Mouse (Mus musculus) neural tube, embryonic 13.5 days (tissue): ENCODE measurements around the gene Hp. TPM values are rescaled to one million over a fixed set of nuclear protein-coding genes. Genes with fewer than 3 reads are reported as not detected.

ENCODE experiments used
- ATAC-seq: fragments of 200-750 bp; cut with Nextera tagmentation; 2 replicates; pipeline ENCODE4 v1.8.0; 2017; ENCODE audit warnings: low read depth, mild to moderate bottlenecking, moderate TSS enrichment, moderate library complexity
- H3K27ac ChIP-seq: fragments of 300-500 bp; sonication (generic); replicated peaks from 2 replicates; pipeline ENCODE4 v1.5.1; 2015; ENCODE audit warnings: moderate library complexity, mild to moderate bottlenecking, inconsistent platforms
- H3K27me3 ChIP-seq: fragments of 300-500 bp; sonication (generic); 2 replicates; pipeline ENCODE4 v1.6.1; 2015; ENCODE audit warnings: mild to moderate bottlenecking, inconsistent platforms
- H3K36me3 ChIP-seq: fragments of 300-500 bp; sonication (generic); 2 replicates; pipeline ENCODE4 v1.6.1; 2015; ENCODE audit warnings: mild to moderate bottlenecking, inconsistent platforms
- H3K4me1 ChIP-seq: fragments of 300-500 bp; sonication (generic); replicated peaks from 2 replicates; pipeline ENCODE4 v1.6.1; 2015; ENCODE audit warnings: inconsistent platforms
- H3K4me2 ChIP-seq: fragments of 300-500 bp; sonication (generic); 2 replicates; pipeline ENCODE4 v1.6.1; 2015; ENCODE audit warnings: inconsistent platforms, mild to moderate bottlenecking, moderate library complexity
- H3K4me3 ChIP-seq: fragments of 300-500 bp; sonication (generic); 2 replicates; pipeline ENCODE4 v1.5.1; 2015; ENCODE audit warnings: mild to moderate bottlenecking, inconsistent platforms
- H3K9ac ChIP-seq: fragments of 300-500 bp; sonication (generic); 2 replicates; pipeline ENCODE4 v1.6.1; 2015; ENCODE audit warnings: moderate library complexity, mild to moderate bottlenecking, inconsistent platforms
- H3K9me3 ChIP-seq: fragments of 300-500 bp; sonication (generic); 2 replicates; pipeline ENCODE4 v1.6.1; 2016; ENCODE audit warnings: inconsistent platforms
- WGBS: fragments of 180-500 bp; shearing (Covaris S2); methylation state at CpG from one replicate; pipeline ENCODE4 v1.1.7; 2015; 5-methylcytosine and 5-hydroxymethylcytosine counted together
- polyA plus RNA-seq: library from polyadenylated mRNA; unstranded; fragments of >200 nt; fragmentation: Nextera tagmentation; extraction: Ambion mirVana; gene quantifications from 2 replicates; pipeline ENCODE4 v1.2.1, GENCODE M21; 2015

The Hp gene
- polyA plus RNA-seq, 1 experiment from 2014 or later: 0.71 TPM

GRCm38 (mm10) chr8:109591367-109591766 lies 12.4 kb upstream of the Hp start:
- 87% methylated on average over 3 of the region's 3 CpGs for WGBS

GRCm38 (mm10) chr8:109590901-109591300 lies 11.9 kb upstream of the Hp start:
- H3K9ac ChIP-seq: no peak overlapping the region
- no peaks in the 10 kb centered on the region for H3K9me3 ChIP-seq
- H3K4me1 ChIP-seq: no peaks in the 10 kb centered on the region
- H3K4me2 ChIP-seq: no peak overlapping the region
- no peak for ATAC-seq
- H3K4me3 ChIP-seq: no peak overlapping the region
- WGBS: 89% methylated on average over 9 of the region's 9 CpGs
- no peak overlapping the region for H3K27ac ChIP-seq
- no peaks in the 10 kb centered on the region for H3K27me3 ChIP-seq
- peaks cover 41% of the 10 kb centered on the region for H3K36me3 ChIP-seq

More at GRCm38 (mm10) chr8:109591367-109591766, 12.4 kb upstream of the Hp start:
- H3K27me3 ChIP-seq: no peaks in the 10 kb centered on the region
- H3K4me1 ChIP-seq: no peaks in the 10 kb centered on the region
- no peak overlapping the region for H3K9ac ChIP-seq
- H3K27ac ChIP-seq: no peak overlapping the region
- no peak for ATAC-seq
- H3K36me3 ChIP-seq: peaks cover 41% of the 10 kb centered on the region
- no peak overlapping the region for H3K4me2 ChIP-seq
- no peaks in the 10 kb centered on the region for H3K9me3 ChIP-seq
- H3K4me3 ChIP-seq: no peak overlapping the region

GRCm38 (mm10) chr8:109586972-109587504 lies 8.1 kb upstream of the Hp start:
- Histone ChIP-seq H3K27me3 (no peaks in the 10 kb centered on the region), H3K4me2 (no peak overlapping the region), H3K9me3 (peaks cover 2% of the 10 kb centered on the region; the same call in 1 of the 2 replicates), H3K4me1 (no peaks in the 10 kb centered on the region), H3K36me3 (peaks cover 7% of the 10 kb centered on the region; the same call in 1 of the 2 replicates), H3K27ac (no peak overlapping the region), H3K9ac (no peak overlapping the region), H3K4me3 (no peak overlapping the region)
- 70% methylated on average over 7 of the region's 7 CpGs for WGBS
- no peak for ATAC-seq

- Histone ChIP-seq H3K4me2 (no peak overlapping the region), H3K27me3 (no peaks in the 10 kb centered on the region), H3K9me3 (peaks cover 2% of the 10 kb centered on the region; the same call in 1 of the 2 replicates), H3K4me3 (no peak overlapping the region), H3K27ac (no peak overlapping the region), H3K9ac (no peak overlapping the region), H3K36me3 (no peaks in the 10 kb centered on the region), H3K4me1 (no peaks in the 10 kb centered on the region)
- no peak for ATAC-seq
Measured at GRCm38 (mm10) chr8:109585652-109586051, 6.7 kb upstream of the Hp start.

- Histone ChIP-seq H3K4me2 (no peak overlapping the region), H3K4me1 (no peaks in the 10 kb centered on the region), H3K27me3 (no peaks in the 10 kb centered on the region), H3K36me3 (no peaks in the 10 kb centered on the region), H3K9ac (no peak overlapping the region), H3K27ac (no peak overlapping the region), H3K4me3 (no peak overlapping the region), H3K9me3 (peaks cover 2% of the 10 kb centered on the region; the same call in 1 of the 2 replicates)
- WGBS: 88% methylated on average over 3 of the region's 3 CpGs
- no peak for ATAC-seq
Measured at GRCm38 (mm10) chr8:109584830-109585229, 5.9 kb upstream of the Hp start.

- no peaks in the 10 kb centered on the region for H3K36me3 ChIP-seq
- no peaks in the 10 kb centered on the region for H3K27me3 ChIP-seq
- ATAC-seq: no peak
- 88% methylated on average over 4 of the region's 4 CpGs for WGBS
- H3K4me3 ChIP-seq: no peak overlapping the region
- H3K9ac ChIP-seq: no peak overlapping the region
- no peaks in the 10 kb centered on the region for H3K4me1 ChIP-seq
- no peak overlapping the region for H3K4me2 ChIP-seq
- H3K9me3 ChIP-seq: peaks cover 2% of the 10 kb centered on the region; the same call in 1 of the 2 replicates
- H3K27ac ChIP-seq: no peak overlapping the region
Measured at GRCm38 (mm10) chr8:109584293-109584692, 5.3 kb upstream of the Hp start.

GRCm38 (mm10) chr8:109576311-109576710 lies 2.7 kb downstream of the Hp start:
- no peak for ATAC-seq
- Histone ChIP-seq H3K4me3 (no peak overlapping the region), H3K9me3 (no peaks in the 10 kb centered on the region), H3K4me1 (no peaks in the 10 kb centered on the region), H3K36me3 (peaks cover 9% of the 10 kb centered on the region), H3K27ac (no peak overlapping the region), H3K9ac (no peak overlapping the region), H3K27me3 (no peaks in the 10 kb centered on the region), H3K4me2 (no peak overlapping the region)
- WGBS: 81% methylated on average over 4 of the region's 4 CpGs

- no peak for ATAC-seq
- Histone ChIP-seq H3K27ac (no peak overlapping the region), H3K4me1 (peaks cover 12% of the 10 kb centered on the region), H3K9ac (no peak overlapping the region), H3K36me3 (peaks cover 33% of the 10 kb centered on the region), H3K4me3 (no peak overlapping the region), H3K4me2 (no peak overlapping the region), H3K27me3 (no peaks in the 10 kb centered on the region), H3K9me3 (no peaks in the 10 kb centered on the region)
- 89% methylated on average over 12 of the region's 12 CpGs for WGBS
Measured at GRCm38 (mm10) chr8:109571139-109571538, 7.8 kb downstream of the Hp start.

GRCm38 (mm10) chr8:109565498-109566333 lies 13.3 kb downstream of the Hp start, which contains the start of the genes Dhx38 and Txnl4b:
Gene Dhx38 (minus strand): TSS chr8:109565861.
Gene Txnl4b (plus strand): TSS chr8:109565892.
- Histone ChIP-seq H3K36me3 (peaks cover 40% of the 10 kb centered on the region), H3K9ac (peak within 1 kb of the TSS; percentile 95), H3K9me3 (no peaks in the 10 kb centered on the region), H3K4me3 (peak within 1 kb of the TSS; percentile 94), H3K27me3 (no peaks in the 10 kb centered on the region), H3K27ac (peak within 1 kb of the TSS; percentile 91), H3K4me2 (peak within 1 kb of the TSS; percentile 86), H3K4me1 (peaks cover 30% of the 10 kb centered on the region)
- peak; percentile 100 for ATAC-seq
- under 1% methylated on average over 52 of the region's 52 CpGs for WGBS

- peaks cover 30% of the 10 kb centered on the region for H3K4me1 ChIP-seq
- ATAC-seq: no peak
- H3K36me3 ChIP-seq: peaks cover 40% of the 10 kb centered on the region
- peak overlapping the region; percentile 94 for H3K4me3 ChIP-seq
- no peaks in the 10 kb centered on the region for H3K9me3 ChIP-seq
- peak overlapping the region; percentile 86 for H3K4me2 ChIP-seq
- no peaks in the 10 kb centered on the region for H3K27me3 ChIP-seq
- WGBS: 6% methylated on average over 10 of the region's 10 CpGs
- peak overlapping the region; percentile 95 for H3K9ac ChIP-seq
- peak overlapping the region; percentile 91 for H3K27ac ChIP-seq
Measured at GRCm38 (mm10) chr8:109564766-109565165, 14.2 kb downstream of the Hp start.

GRCm38 (mm10) chr8:109563881-109564280 lies 15.1 kb downstream of the Hp start:
- Histone ChIP-seq H3K9ac (no peak overlapping the region), H3K36me3 (peaks cover 41% of the 10 kb centered on the region), H3K4me3 (0 out of 2 replicates have a peak overlapping the region, but pooled peaks have one; percentile 94), H3K27me3 (no peaks in the 10 kb centered on the region), H3K27ac (no peak overlapping the region), H3K4me1 (peaks cover 30% of the 10 kb centered on the region), H3K4me2 (peak overlapping the region; percentile 86), H3K9me3 (no peaks in the 10 kb centered on the region)
- WGBS: 77% methylated on average over 2 of the region's 2 CpGs
- ATAC-seq: no peak

GRCm38 (mm10) chr8:109551663-109552062 lies 27.3 kb downstream of the Hp start:
- no peak for ATAC-seq
- no peaks in the 10 kb centered on the region for H3K27me3 ChIP-seq
- no peak overlapping the region for H3K4me3 ChIP-seq
- H3K36me3 ChIP-seq: peaks cover 100% of the 10 kb centered on the region
- H3K4me1 ChIP-seq: no peaks in the 10 kb centered on the region
- no peak overlapping the region for H3K9ac ChIP-seq
- H3K9me3 ChIP-seq: no peaks in the 10 kb centered on the region
- no peak overlapping the region for H3K27ac ChIP-seq
- no peak overlapping the region for H3K4me2 ChIP-seq
- 39% methylated on average over 3 of the region's 3 CpGs for WGBS
